Mouse (Mus musculus): ENCODE data around the gene Whrn.

DNA sequence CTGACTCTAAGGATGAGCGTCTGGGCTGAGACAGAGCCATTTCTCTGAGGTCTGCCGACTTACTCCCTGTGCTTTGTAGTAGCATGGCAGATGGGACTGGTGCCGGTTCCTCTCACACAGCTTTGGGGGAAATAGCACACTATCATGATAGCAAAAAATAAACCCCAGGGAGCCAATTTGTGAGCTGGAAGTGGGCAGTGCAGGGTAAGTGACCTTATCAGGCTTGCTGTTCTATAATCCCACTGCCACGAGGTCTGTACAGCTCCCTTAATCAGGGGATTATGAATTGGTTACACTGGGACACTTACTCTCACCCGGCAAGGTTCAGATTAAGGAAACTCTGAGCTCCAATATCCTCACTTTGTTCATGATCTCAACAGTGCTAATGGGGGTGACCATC is 5.3 kb upstream of the Whrn start:
- TF ChIP-seq CTCF (IDR thresholded peaks at IDR 0.05; ENCODE audit: control insufficient read depth, insufficient read depth, insufficient replicate concordance, low read depth, low read length) (no peak), POLR2A (IDR thresholded peaks at IDR 0.05; ENCODE audit: control insufficient read depth, low read depth, low read length) (no peak)
